Mouse (Mus musculus) intestine, embryonic 15.5 days (tissue): ENCODE measurements around the gene Prss50. TPM values are rescaled to one million over a fixed set of nuclear protein-coding genes. Genes with fewer than 3 reads are reported as not detected.
"Not testable (repeated sequence)": the region's sequence is repeated elsewhere in the genome, so short reads cannot be mapped to it uniquely, and the experiment has no call there.

Source experiments
- ATAC-seq: fragments of 200-750 bp; cut with Nextera tagmentation; 2 replicates; pipeline ENCODE4 v1.8.0; 2017; ENCODE audit warnings: moderate TSS enrichment, moderate library complexity
- H3K27ac ChIP-seq: fragments of 300-500 bp; sonication (generic); 2 replicates; pipeline ENCODE4 v1.5.1; 2015; ENCODE audit warnings: mild to moderate bottlenecking, inconsistent platforms
- H3K27me3 ChIP-seq: fragments of 300-500 bp; sonication (generic); replicated peaks from 2 replicates; pipeline ENCODE4 v1.6.1; 2015; ENCODE audit warnings: inconsistent platforms
- H3K36me3 ChIP-seq: fragments of 300-500 bp; sonication (generic); 2 replicates; pipeline ENCODE4 v1.6.1; 2015; ENCODE audit warnings: inconsistent platforms
- H3K4me1 ChIP-seq: fragments of 300-500 bp; sonication (generic); replicated peaks from 2 replicates; pipeline ENCODE4 v1.6.1; 2015; ENCODE audit warnings: inconsistent platforms
- H3K4me2 ChIP-seq: fragments of 300-500 bp; sonication (generic); replicated peaks from 2 replicates; pipeline ENCODE4 v1.6.1; 2015; ENCODE audit warnings: mild to moderate bottlenecking, inconsistent platforms
- H3K4me3 ChIP-seq: fragments of 300-500 bp; sonication (generic); replicated peaks from 2 replicates; pipeline ENCODE4 v1.5.1; 2015; ENCODE audit warnings: inconsistent platforms
- H3K9ac ChIP-seq: fragments of 300-500 bp; sonication (generic); 2 replicates; pipeline ENCODE4 v1.6.1; 2015; ENCODE audit warnings: inconsistent platforms
- H3K9me3 ChIP-seq: fragments of 300-500 bp; sonication (generic); 2 replicates; pipeline ENCODE4 v1.6.1; 2016; ENCODE audit warnings: inconsistent platforms
- WGBS: fragments of 180-500 bp; shearing (Covaris S2); methylation state at CpG from one replicate; pipeline ENCODE4 v1.1.7; 2015; 5-methylcytosine and 5-hydroxymethylcytosine counted together
- polyA plus RNA-seq: library from polyadenylated mRNA; unstranded; fragments of >200 nt; fragmentation: Nextera tagmentation; extraction: Ambion mirVana; gene quantifications from 2 replicates; pipeline ENCODE4 v1.2.1, GENCODE M21; 2015

The Prss50 gene
- 0.19 and 0.59 TPM in 2 replicates for polyA plus RNA-seq

DNA sequence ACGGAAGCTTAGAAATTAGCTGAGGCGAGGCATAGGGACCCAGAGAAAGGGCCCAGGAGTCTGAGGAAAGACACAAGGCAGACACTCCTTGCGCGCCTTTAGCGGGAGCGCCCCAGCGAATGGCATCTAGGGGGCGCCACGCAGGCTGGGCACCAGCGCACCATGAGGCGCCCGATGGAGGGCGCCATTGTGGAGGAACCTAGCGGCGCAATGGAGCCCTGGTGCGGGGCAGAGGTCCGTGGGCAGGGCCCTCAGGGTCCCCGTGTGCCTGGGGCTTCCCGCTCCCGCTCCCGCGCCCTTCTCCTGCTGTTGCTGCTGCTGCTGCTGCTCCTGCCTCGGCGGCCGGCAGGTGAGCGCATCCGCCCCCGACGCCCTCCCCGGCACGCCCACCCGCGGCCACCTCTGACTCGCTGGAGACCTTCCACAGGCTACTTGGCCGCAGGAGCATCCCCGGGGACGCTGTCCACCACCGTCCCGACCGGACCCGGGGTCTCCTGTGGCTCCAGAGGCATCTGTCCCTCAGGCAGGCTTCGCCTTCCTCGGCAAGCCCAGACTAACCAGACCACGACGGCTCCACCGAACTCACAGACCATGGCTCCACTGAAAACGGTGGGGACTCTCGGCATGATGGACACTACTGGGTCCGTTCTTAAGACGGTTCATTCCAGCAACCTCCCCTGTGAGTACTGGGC lies at the start of gene Prss50:
TSS of gene Prss50 (plus strand) at position 187 of the 692 bp plus-strand sequence.
- Histone ChIP-seq H3K9me3 (no peaks in the 10 kb centered on the region), H3K36me3 (no peaks in the 10 kb centered on the region), H3K4me3 (peak within 1 kb of the TSS; percentile 33), H3K27ac (no peak within 1 kb of the TSS), H3K9ac (no peak within 1 kb of the TSS; the same call in 1 of the 2 replicates), H3K4me2 (peak within 1 kb of the TSS; percentile 70), H3K4me1 (peaks cover 7% of the 10 kb centered on the region), H3K27me3 (peaks cover 11% of the 10 kb centered on the region)
- WGBS, result 12% methylated on average over 38 of the region's 50 CpGs
- ATAC-seq, result peak; percentile 34; the same call in 1 of the 2 replicates

DNA sequence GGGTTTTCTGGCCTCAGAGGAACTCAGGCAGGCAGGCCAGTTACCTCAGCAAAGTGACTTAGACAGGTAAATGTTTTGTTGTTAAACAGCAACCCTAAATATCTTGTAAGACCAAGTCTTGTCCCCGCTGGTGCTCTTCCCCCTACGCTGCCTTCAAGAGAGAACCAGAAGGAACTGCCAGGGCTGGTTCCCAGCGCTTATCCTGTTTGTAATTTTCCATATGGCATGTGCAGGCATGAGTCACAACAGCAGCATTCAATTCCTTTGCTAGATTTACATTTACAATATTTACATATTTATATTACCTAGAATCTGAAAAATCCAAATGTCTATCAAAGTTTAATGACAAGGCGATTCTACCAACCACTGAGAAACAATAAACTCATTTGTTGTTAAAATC lies 47.7 kb upstream of the Prss50 start:
- Histone ChIP-seq H3K4me3 (no peak overlapping the region), H3K4me1 (no peaks in the 10 kb centered on the region), H3K9ac (no peak overlapping the region), H3K9me3 (no peaks in the 10 kb centered on the region), H3K27ac (no peak overlapping the region), H3K4me2 (no peak overlapping the region), H3K36me3 (no peaks in the 10 kb centered on the region), H3K27me3 (no peaks in the 10 kb centered on the region)
- no peak for ATAC-seq
- WGBS, result 72% methylated on average over 4 of the region's 4 CpGs

DNA sequence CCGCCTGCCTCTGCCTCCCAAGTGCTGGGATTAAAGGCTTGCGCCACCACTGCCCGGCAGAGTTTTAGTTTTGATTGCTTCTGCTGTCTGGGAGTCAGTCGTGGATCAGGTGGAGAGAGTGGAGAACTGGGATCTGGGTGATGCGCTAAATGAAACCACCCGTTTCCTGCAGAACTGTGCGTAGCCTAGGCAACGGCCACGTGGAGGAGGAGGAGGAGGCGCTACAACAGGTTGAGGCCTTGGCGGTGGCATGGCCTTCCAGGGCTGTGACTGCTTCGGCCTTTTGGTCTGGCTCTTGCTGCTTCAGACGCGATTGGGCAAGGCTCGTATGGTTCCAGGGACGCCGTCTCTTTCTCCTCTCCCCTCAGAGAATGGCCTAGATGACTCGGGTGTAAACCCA lies 44.0 kb upstream of the Prss50 start, which contains the start of gene Prss44:
TSS of gene Prss44 (plus strand) at position 206 of the 400 bp plus-strand sequence.
- Histone ChIP-seq H3K9me3 (no peaks in the 10 kb centered on the region), H3K4me1 (no peaks in the 10 kb centered on the region), H3K4me3 (no peak within 1 kb of the TSS), H3K9ac (no peak within 1 kb of the TSS), H3K36me3 (no peaks in the 10 kb centered on the region), H3K27me3 (no peaks in the 10 kb centered on the region), H3K4me2 (no peak within 1 kb of the TSS), H3K27ac (no peak within 1 kb of the TSS)
- no peak for ATAC-seq
- 60% methylated on average over 18 of the region's 18 CpGs for WGBS

DNA sequence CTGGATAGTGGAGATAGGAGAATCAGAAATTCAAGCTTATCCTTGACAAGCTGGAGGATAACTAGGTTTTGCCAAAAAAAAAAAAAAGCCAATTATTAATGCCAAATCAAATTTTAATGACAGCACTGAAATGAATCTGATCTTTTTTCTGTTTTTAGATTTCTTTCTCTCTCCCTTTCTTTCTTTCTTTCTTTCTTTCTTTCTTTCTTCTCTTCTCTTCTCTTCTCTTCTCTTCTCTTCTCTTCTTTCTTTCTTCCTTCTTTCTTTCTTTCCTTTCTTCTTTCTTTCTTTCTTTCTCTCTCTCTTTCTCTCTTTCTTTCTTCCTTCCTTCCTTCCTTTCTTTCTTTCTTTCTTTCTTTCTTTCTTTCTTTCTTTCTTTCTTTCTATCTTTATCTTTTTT lies 37.2 kb upstream of the Prss50 start:
- not testable (repeated sequence) for H3K27ac ChIP-seq, ATAC-seq, H3K36me3 ChIP-seq, H3K9ac ChIP-seq, H3K4me3 ChIP-seq, H3K4me2 ChIP-seq, H3K27me3 ChIP-seq, H3K9me3 ChIP-seq, H3K4me1 ChIP-seq

DNA sequence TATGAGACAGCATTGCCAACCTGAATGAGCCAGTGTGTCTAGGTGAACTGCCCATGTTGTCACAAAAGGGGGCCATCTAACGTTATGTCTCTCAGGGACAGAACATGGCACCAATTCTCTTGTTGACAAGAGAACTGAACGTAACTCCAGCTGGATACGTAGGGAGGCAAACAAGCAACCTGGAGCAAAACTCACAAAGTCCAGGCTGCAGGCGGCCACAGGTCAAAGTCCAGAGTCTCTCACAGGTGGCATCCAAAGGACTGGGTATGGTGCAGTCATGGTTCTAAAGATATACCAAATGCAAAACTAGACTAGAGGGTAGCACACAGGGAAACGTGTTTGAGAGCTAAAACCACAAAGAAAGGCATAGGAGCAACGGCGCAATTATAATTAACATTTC lies 36.3 kb upstream of the Prss50 start:
- Histone ChIP-seq H3K4me3 (no peak overlapping the region), H3K4me2 (no peak overlapping the region), H3K9ac (no peak overlapping the region), H3K27me3 (no peaks in the 10 kb centered on the region), H3K4me1 (no peaks in the 10 kb centered on the region), H3K9me3 (no peaks in the 10 kb centered on the region), H3K27ac (no peak overlapping the region), H3K36me3 (no peaks in the 10 kb centered on the region)
- 65% methylated on average over 7 of the region's 7 CpGs for WGBS
- no peak for ATAC-seq

DNA sequence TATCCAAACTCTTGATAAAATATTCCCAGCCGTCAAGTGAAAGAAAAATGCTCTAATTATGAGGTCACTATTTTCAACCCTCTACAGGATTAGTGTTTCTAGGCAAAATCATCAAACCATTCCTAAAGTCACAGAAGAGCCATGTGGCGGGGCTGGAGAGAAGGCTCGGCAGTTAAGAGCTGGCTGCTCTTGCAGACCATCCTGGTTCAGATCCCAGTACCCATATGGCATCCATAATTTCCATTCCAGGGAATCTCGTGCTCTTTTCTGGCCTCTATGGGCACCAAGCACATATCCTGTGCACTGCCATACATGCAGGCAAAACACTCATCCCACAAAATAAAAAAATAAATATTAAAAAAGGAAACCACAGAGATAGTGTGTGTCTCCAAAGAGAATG lies 32.3 kb upstream of the Prss50 start:
- H3K4me1 ChIP-seq, result no peaks in the 10 kb centered on the region
- no peak overlapping the region for H3K4me2 ChIP-seq
- no peak overlapping the region for H3K9ac ChIP-seq
- no peaks in the 10 kb centered on the region for H3K27me3 ChIP-seq
- no peaks in the 10 kb centered on the region for H3K36me3 ChIP-seq
- WGBS, result 78% methylated on average over 4 of the region's 4 CpGs
- H3K4me3 ChIP-seq, result no peak overlapping the region
- ATAC-seq, result no peak
- no peak overlapping the region for H3K27ac ChIP-seq
- H3K9me3 ChIP-seq, result no peaks in the 10 kb centered on the region

DNA sequence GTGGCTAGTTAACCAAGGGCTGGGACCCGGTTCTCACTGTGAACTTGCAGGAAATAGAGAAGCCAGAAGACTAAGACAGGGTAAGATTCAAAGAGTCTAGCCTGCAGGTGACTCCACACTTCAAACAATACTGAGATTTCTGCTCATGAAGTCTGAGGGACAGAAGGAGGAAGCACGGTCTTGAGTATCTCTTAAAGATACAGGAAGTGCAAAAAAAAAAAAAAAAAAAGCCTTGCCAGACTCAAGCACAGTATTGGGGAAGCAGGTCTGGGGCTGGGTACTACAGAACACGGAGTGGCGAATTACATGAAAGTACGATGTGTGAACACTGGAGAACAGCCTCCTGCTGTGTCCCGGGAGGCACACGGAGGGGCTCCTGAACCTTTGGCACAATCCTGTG lies 31.9 kb upstream of the Prss50 start:
- Histone ChIP-seq H3K27ac (no peak overlapping the region), H3K4me2 (no peak overlapping the region), H3K36me3 (no peaks in the 10 kb centered on the region), H3K9me3 (no peaks in the 10 kb centered on the region), H3K9ac (no peak overlapping the region), H3K4me1 (no peaks in the 10 kb centered on the region), H3K27me3 (no peaks in the 10 kb centered on the region), H3K4me3 (no peak overlapping the region)
- WGBS, result 75% methylated on average over 7 of the region's 7 CpGs
- no peak for ATAC-seq

DNA sequence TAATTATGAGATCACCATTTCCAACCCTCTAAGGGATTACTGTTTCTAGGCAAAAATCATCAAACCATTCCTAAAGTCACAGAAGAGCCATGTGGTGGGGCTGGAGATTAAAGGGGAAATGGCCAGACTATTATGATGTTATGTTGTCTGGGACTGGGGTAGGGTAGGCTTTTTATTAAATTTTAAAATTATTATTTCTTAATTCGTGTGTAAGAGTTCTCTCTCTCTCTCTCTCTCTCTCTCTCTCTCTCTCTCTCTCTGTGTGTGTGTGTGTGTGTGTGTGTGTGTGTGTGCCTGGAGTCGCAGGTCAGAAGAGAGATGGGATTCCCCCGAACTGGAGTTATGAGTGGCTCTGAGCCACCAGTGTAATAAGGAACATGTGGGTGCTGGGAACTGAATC lies 31.4 kb upstream of the Prss50 start, which contains the start of gene Prss43:
TSS of gene Prss43 (plus strand) at position 301 of the 400 bp plus-strand sequence.
- H3K36me3 ChIP-seq, result no peaks in the 10 kb centered on the region
- no peak for ATAC-seq
- 76% methylated on average over 3 of the region's 3 CpGs for WGBS
- no peak within 1 kb of the TSS for H3K9ac ChIP-seq
- H3K9me3 ChIP-seq, result no peaks in the 10 kb centered on the region
- H3K4me3 ChIP-seq, result no peak within 1 kb of the TSS
- H3K27me3 ChIP-seq, result no peaks in the 10 kb centered on the region
- H3K4me2 ChIP-seq, result no peak within 1 kb of the TSS
- H3K27ac ChIP-seq, result no peak within 1 kb of the TSS
- no peaks in the 10 kb centered on the region for H3K4me1 ChIP-seq

DNA sequence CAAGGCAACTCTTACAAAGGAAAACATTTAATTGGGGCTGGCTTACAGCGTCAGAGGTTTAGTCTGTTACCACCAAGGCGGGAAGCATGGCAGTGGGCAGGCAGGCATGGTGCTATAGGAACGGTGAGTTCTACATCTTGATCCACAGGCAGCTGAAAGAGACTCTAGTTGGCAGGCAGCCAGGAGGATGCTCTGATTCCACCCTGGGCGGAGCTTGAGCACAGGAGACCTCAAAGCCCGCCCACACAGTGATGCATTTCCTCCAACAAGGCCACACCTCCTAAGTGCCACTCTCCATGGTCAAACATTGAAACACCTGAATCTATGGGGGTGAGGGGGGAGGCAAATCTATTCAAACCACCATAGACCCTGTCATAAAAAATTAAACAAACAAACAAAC lies 24.7 kb upstream of the Prss50 start:
- Histone ChIP-seq H3K9me3 (no peaks in the 10 kb centered on the region), H3K4me1 (no peaks in the 10 kb centered on the region), H3K4me3 (no peak overlapping the region), H3K9ac (no peak overlapping the region), H3K36me3 (no peaks in the 10 kb centered on the region), H3K27me3 (no peaks in the 10 kb centered on the region), H3K4me2 (no peak overlapping the region), H3K27ac (no peak overlapping the region)
- no peak for ATAC-seq
- WGBS, result 71% methylated on average over 5 of the region's 5 CpGs

DNA sequence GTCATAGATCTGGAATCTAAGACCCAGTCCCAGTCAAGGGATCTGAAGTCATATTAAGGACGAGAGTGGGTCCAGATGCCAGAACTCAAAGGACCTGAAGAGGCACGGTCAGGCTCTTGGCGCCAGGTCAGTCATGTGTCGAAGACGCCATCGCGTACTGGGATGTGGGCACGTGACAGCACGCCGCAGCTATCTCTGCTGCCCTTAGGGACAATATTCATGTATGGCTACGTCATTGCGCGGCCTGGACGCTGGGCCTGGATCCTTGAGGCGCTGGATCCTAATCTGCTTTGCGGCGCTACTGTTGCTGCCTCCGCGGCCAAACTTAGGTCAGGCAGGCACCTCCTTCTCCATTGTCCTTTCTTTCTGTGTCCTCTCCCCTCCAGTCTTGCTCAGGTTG lies 23.4 kb upstream of the Prss50 start, which contains the start of gene Prss45:
TSS of gene Prss45 (plus strand) at position 178 of the 400 bp plus-strand sequence.
- 0 out of 2 replicates have a peak within 1 kb of the TSS, but pooled peaks have one; percentile 9 for H3K4me2 ChIP-seq
- no peak within 1 kb of the TSS for H3K9ac ChIP-seq
- H3K9me3 ChIP-seq, result no peaks in the 10 kb centered on the region
- H3K4me3 ChIP-seq, result no peak within 1 kb of the TSS
- H3K27ac ChIP-seq, result no peak within 1 kb of the TSS
- H3K27me3 ChIP-seq, result no peaks in the 10 kb centered on the region
- 84% methylated on average over 19 of the region's 19 CpGs for WGBS
- no peaks in the 10 kb centered on the region for H3K4me1 ChIP-seq
- ATAC-seq, result no peak
- H3K36me3 ChIP-seq, result no peaks in the 10 kb centered on the region

DNA sequence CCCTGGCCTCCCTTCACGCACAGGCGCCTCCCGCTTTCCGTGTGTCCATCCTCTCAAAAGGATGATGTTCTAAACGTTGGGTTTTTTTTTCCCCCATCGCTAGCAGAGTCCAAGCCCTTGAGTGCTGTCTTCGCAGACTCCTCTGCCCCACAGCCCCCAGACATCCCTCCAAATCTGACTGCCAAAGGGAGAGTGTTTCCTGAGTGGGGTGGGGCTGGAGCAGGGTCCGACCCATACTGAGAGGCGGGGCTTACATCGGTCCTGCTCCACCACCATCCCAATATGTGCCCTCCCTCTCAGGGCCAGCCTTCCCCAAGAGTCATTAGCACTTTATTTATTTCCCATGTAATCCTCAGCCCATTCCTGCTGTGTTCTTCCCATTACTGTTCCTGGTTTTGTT lies 22.8 kb upstream of the Prss50 start:
- Histone ChIP-seq H3K27ac (no peak overlapping the region), H3K9me3 (no peaks in the 10 kb centered on the region), H3K9ac (no peak overlapping the region), H3K36me3 (no peaks in the 10 kb centered on the region), H3K4me3 (no peak overlapping the region), H3K4me2 (0 out of 2 replicates have a peak overlapping the region, but pooled peaks have one; percentile 9), H3K27me3 (no peaks in the 10 kb centered on the region), H3K4me1 (no peaks in the 10 kb centered on the region)
- ATAC-seq, result no peak
- 40% methylated on average over 10 of the region's 10 CpGs for WGBS

DNA sequence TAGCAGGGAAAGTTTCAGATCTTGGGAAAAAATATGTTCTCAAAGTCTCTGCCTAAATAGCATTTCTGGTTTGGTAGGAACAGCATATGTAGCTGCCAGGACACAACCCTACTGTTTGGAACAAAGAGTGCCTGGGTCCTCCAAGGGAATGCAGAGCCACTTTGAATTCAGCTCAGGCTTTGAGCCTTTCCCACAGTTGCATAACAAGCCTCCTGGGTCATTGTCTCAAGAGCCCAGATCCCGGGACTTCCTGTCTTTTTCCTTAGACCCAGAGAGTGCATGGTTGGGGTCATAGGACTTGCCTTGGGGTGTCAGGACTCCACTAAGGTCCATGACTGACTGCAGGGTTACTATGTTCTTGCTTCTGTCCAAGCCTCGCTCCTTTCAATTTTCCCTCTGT lies 21.7 kb upstream of the Prss50 start:
- no peaks in the 10 kb centered on the region for H3K27me3 ChIP-seq
- H3K36me3 ChIP-seq, result no peaks in the 10 kb centered on the region
- ATAC-seq, result no peak
- WGBS, result 65% methylated on average over 2 of the region's 2 CpGs
- H3K4me2 ChIP-seq, result no peak overlapping the region
- no peak overlapping the region for H3K9ac ChIP-seq
- H3K4me1 ChIP-seq, result 0 out of 2 replicates have a peak, but pooled peaks cover 4% of the 10 kb centered on the region
- no peak overlapping the region for H3K4me3 ChIP-seq
- no peaks in the 10 kb centered on the region for H3K9me3 ChIP-seq
- no peak overlapping the region for H3K27ac ChIP-seq

DNA sequence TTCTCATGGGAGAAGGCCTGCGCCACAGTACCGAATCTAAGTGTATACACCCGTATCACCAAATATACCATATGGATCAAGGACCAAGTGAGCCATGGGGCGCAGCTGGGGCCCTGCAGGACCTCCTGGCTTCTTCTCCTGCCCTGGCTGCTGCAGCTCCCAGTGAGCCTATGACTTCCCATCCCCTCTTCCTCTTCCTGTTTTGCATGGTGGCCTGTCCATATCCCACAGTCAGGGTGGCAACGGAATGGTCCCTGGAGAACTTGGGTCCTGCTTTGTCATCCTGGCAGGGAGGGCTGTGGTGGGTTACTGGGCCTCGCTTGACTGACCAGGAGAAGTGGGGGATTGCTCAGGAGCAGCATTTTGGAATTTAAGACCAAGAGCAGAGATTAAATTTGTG lies 16.9 kb upstream of the Prss50 start:
- H3K9me3 ChIP-seq, result no peaks in the 10 kb centered on the region
- no peak overlapping the region for H3K27ac ChIP-seq
- H3K36me3 ChIP-seq, result no peaks in the 10 kb centered on the region
- 0 out of 2 replicates have a peak, but pooled peaks cover 4% of the 10 kb centered on the region for H3K4me1 ChIP-seq
- no peak overlapping the region for H3K9ac ChIP-seq
- H3K27me3 ChIP-seq, result no peaks in the 10 kb centered on the region
- H3K4me3 ChIP-seq, result no peak overlapping the region
- no peak overlapping the region for H3K4me2 ChIP-seq
- WGBS, result 86% methylated on average over 6 of the region's 6 CpGs
- no peak for ATAC-seq
